In genomic region chr9:123180003-123180402, GRCm38 (mm10) we compare ENCODE assay signal across 26 mouse cellular contexts. TPM values are rescaled to one million over a fixed set of nuclear protein-coding genes. Genes with fewer than 3 reads are reported as not detected.
"Had no signal": no experiment of that assay in that cellular context is flagged by ENCODE, and none has a peak within 500 bp of the region (broad histone marks: within the 10 kb centered on the region; RNA-seq: fewer than 3 reads in every experiment).

No protein-coding gene starts in this region.

- H3K27ac ChIP-seq: intestine, embryonic 15.5 days; kidney, postnatal 0 days; left cerebral cortex, adult 2 months; liver, embryonic 15.5 days; lung, embryonic 15.5 days; midbrain, embryonic 10.5 days; midbrain, embryonic 13.5 days; neural tube, embryonic 13.5 days; stomach, postnatal 0 days had no signal

- H3K4me3 ChIP-seq: intestine, embryonic 15.5 days; left cerebral cortex, adult 2 months; liver, embryonic 15.5 days; lung, embryonic 15.5 days; megakaryocyte, embryonic 14.5 days; midbrain, embryonic 10.5 days; midbrain, embryonic 13.5 days; myocyte; neural tube, embryonic 13.5 days had no signal

- ATAC-seq: intestine, embryonic 15.5 days; midbrain, embryonic 13.5 days; midbrain, embryonic 16.5 days had no signal

- H3K9me3 ChIP-seq: intestine, embryonic 15.5 days; liver, embryonic 15.5 days; lung, embryonic 15.5 days; megakaryocyte, embryonic 14.5 days; midbrain, embryonic 10.5 days; midbrain, embryonic 13.5 days; neural tube, embryonic 13.5 days had no signal

- DNase-seq: layer of hippocampus, postnatal 36 days; lung, adult 18-20 months; lung, postnatal 10 days; lung, postnatal 36 days; right cerebral cortex, adult 18-20 months; right cerebral cortex, postnatal 14 days; right cerebral cortex, postnatal 4 days; thymus, adult 2 months; thymus, postnatal 14 days; thymus, postnatal 4 days had no signal

- H3K27me3 ChIP-seq: intestine, embryonic 15.5 days; liver, embryonic 15.5 days; lung, embryonic 15.5 days; midbrain, embryonic 13.5 days; neural tube, embryonic 13.5 days had no signal

- H3K4me2 ChIP-seq: intestine, embryonic 15.5 days; liver, embryonic 11.5 days; liver, embryonic 15.5 days; lung, embryonic 15.5 days; midbrain, embryonic 13.5 days; neural tube, embryonic 13.5 days had no signal

- H3K4me1 ChIP-seq: intestine, embryonic 15.5 days; liver, embryonic 15.5 days; lung, embryonic 15.5 days; midbrain, embryonic 10.5 days; midbrain, embryonic 13.5 days; neural tube, embryonic 13.5 days had no signal

- H3K36me3 ChIP-seq: intestine, embryonic 15.5 days; liver, embryonic 15.5 days; lung, embryonic 15.5 days; midbrain, embryonic 10.5 days; midbrain, embryonic 13.5 days; neural tube, embryonic 13.5 days had no signal

- H3K9ac ChIP-seq: intestine, embryonic 15.5 days; liver, embryonic 15.5 days; lung, embryonic 15.5 days; midbrain, embryonic 13.5 days; neural tube, embryonic 13.5 days had no signal

RNA-seq across cellular contexts. Expression of gene Clec3b, which starts 29.3 kb away (rescaled TPM):
- total RNA-seq: monocyte, adult 5-6 weeks; neutrophil, adult 5-6 weeks had no signal
- polyA plus RNA-seq: intestine, embryonic 15.5 days; limb, embryonic 11.5 days; liver, embryonic 11.5 days; liver, embryonic 15.5 days; midbrain, embryonic 13.5 days had no signal

RNA-seq across cellular contexts. Expression of gene Cdcp1, which starts 35.8 kb away (rescaled TPM):
- total RNA-seq: layer of hippocampus, postnatal 36 days; monocyte, adult 5-6 weeks; neutrophil, adult 5-6 weeks had no signal
- polyA plus RNA-seq: myocyte had no signal
